In the genomic region with DNA sequence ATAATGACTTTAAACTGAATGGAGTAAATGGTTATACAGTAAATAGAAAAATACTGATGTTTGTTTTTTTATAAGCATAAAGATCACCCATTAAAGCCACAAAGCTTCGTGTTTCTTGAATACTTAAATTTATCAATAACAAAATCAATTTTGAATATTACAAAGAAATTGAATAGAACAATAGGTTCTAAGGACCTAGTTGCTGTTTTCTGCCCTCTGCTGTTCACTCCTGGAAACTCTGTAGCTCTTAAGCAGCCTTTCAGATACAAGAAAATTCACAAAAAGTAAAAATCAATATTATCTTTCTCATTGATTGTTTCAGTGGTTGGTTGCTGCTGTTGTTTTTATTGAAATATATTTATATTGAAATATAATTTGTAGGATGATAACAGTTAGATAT, we compare ENCODE assay signal across 11 mouse cellular contexts. TPM values are rescaled to one million over a fixed set of nuclear protein-coding genes. Genes with fewer than 3 reads are reported as not detected.
DNase-seq lines count a peak whose midpoint lies in the region; ATAC-seq and TF ChIP-seq lines count a peak whose summit lies in the region.
"Had no signal": no experiment of that assay in that cellular context is flagged by ENCODE, and none has a peak within 500 bp of the region (broad histone marks: within the 10 kb centered on the region; RNA-seq: fewer than 3 reads in every experiment).

No protein-coding gene starts in this region.

- no peak overlapping the region for H3K9ac ChIP-seq in intestine, postnatal 0 days (ENCODE audit: low read depth, low read length)
- H3K9ac ChIP-seq in intestine, embryonic 15.5 days: no peak overlapping the region
- H3K9ac ChIP-seq: limb, embryonic 15.5 days; stomach, embryonic 15.5 days had no signal

- no peaks in the 10 kb centered on the region for H3K36me3 ChIP-seq in intestine, postnatal 0 days (ENCODE audit: control insufficient read depth, insufficient read depth)
- H3K36me3 ChIP-seq in intestine, embryonic 15.5 days: no peaks in the 10 kb centered on the region
- H3K36me3 ChIP-seq: limb, embryonic 15.5 days; stomach, embryonic 15.5 days had no signal

- peaks cover 23% of the 10 kb centered on the region for H3K27me3 ChIP-seq in intestine, postnatal 0 days (replicated peaks; ENCODE audit: control insufficient read depth, insufficient read depth, low read length)
- H3K27me3 ChIP-seq in intestine, embryonic 15.5 days (replicated peaks): peaks cover 19% of the 10 kb centered on the region

- H3K27ac ChIP-seq in intestine, postnatal 0 days (ENCODE audit: low read depth, low read length): no peak overlapping the region
- no peak overlapping the region for H3K27ac ChIP-seq in intestine, embryonic 15.5 days
- H3K27ac ChIP-seq: limb, embryonic 15.5 days; stomach, embryonic 15.5 days had no signal

- no peaks in the 10 kb centered on the region; the same call in 1 of the 2 replicates for H3K4me1 ChIP-seq in intestine, postnatal 0 days (replicated peaks; ENCODE audit: control insufficient read depth, insufficient read depth, low read length)
- peaks cover 11% of the 10 kb centered on the region; the same call in 1 of the 2 replicates for H3K4me1 ChIP-seq in intestine, embryonic 15.5 days (replicated peaks)

- H3K4me2 ChIP-seq in intestine, postnatal 0 days (replicated peaks; ENCODE audit: low read depth): no peak overlapping the region
- no peak overlapping the region for H3K4me2 ChIP-seq in intestine, embryonic 15.5 days (replicated peaks)
- H3K4me2 ChIP-seq: limb, embryonic 15.5 days; stomach, embryonic 15.5 days had no signal

- TF ChIP-seq CTCF in intestine, postnatal 0 days (IDR thresholded peaks at IDR 0.05; ENCODE audit: low read depth): peak; percentile 61

- DNase-seq in right cerebral cortex, postnatal 14 days: peak; percentile 23
- DNase-seq in right cerebral cortex, postnatal 36 days (ENCODE audit: low spot score in 2 of 2): no peak
- peak; percentile 87 for DNase-seq in brain, adult 2 months (ENCODE audit: low read depth, low spot score)
- DNase-seq in retina, postnatal 1 day: peak; percentile 34
- no peak for DNase-seq in B cell, adult 2 months
- no peak for DNase-seq in kidney, adult 8-10 months
- DNase-seq: heart, postnatal 36 days had no signal

- 6% methylated on average over 1 of the region's 1 CpGs for WGBS in intestine, postnatal 0 days
- WGBS in intestine, embryonic 15.5 days: 13% methylated on average over 1 of the region's 1 CpGs

- no peak for ATAC-seq in intestine, postnatal 0 days
- no peak for ATAC-seq in intestine, embryonic 15.5 days

- H3K4me3 ChIP-seq in intestine, postnatal 0 days (ENCODE audit: low read depth, low read length): no peak overlapping the region
- H3K4me3 ChIP-seq in intestine, embryonic 15.5 days (replicated peaks): no peak overlapping the region
- H3K4me3 ChIP-seq: limb, embryonic 15.5 days; stomach, embryonic 15.5 days had no signal

- no peaks in the 10 kb centered on the region for H3K9me3 ChIP-seq in intestine, postnatal 0 days (ENCODE audit: control insufficient read depth)
- no peaks in the 10 kb centered on the region for H3K9me3 ChIP-seq in intestine, embryonic 15.5 days
- H3K9me3 ChIP-seq: limb, embryonic 15.5 days; stomach, embryonic 15.5 days had no signal

RNA-seq across cellular contexts. Expression of gene Gria2, which starts 2.7 kb away (rescaled TPM):
- 0.76 and 0.93 TPM in 2 replicates for polyA plus RNA-seq in intestine, postnatal 0 days (2015; fragmentation: Nextera tagmentation; extraction: Ambion mirVana)
- polyA plus RNA-seq in intestine, embryonic 15.5 days (2015; fragmentation: Nextera tagmentation; extraction: Ambion mirVana): 2.4 TPM in 2 replicates

Comparison
In these comparisons a context has a peak if more than half of its experiments do, and no peak if none do; other contexts are left out.
1. DNase-seq: peak in right cerebral cortex, postnatal 14 days (single experiment), brain, adult 2 months (single experiment) and retina, postnatal 1 day (single experiment); none in right cerebral cortex, postnatal 36 days (0 of 2), B cell, adult 2 months (0 of 2) and kidney, adult 8-10 months (0 of 2).